Mouse (Mus musculus): ENCODE measurements at regions not wholly inside any gene's neighbourhood (a gene's known extent, or its start where the extent isn't known, plus 50 kb on each side); places are given as distances from the start of the nearest gene placed in this dataset.

DNA sequence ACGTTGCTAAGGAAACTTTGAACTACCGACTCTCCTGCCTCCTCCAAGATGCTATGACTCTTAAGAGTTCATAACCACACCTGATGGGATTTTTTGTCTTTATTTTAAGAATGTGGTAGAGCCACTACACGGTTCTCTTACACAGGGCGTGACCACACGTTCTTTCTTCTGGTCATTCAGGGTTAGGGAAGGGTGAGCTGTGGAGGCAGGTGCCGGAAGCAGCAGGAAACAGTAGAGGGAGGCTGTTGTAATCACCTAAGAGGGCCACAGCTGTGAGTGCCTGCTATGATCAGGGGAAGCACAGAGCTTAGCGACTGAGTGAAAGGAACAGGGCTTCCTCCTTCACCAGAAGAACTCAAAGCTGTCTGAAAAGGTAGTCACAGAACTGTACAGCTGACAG is 50.6 kb upstream of the Larp1 start:
- DNase-seq (ENCODE audit: low read depth, low spot score) = no peak

DNA sequence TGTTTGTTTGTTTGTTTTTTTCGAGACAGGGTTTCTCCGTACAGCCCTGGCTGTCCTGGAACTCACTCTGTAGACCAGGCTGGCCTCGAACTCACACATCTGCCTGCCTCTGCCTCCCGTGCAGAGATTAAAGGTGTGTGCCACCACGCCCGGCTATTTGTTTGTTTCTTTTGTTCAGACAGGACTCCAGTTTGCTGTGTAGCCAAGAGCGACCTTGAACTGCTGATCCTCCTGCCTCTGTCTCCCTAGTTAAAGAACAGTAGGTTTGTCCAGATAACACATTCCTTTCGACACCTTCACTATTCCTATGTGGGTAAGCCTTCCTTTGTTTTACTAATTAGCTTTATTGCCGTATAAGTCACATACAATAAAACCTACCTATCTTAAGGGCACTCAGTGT is 52.0 kb upstream of the Larp1 start:
- no peak for DNase-seq (ENCODE audit: low read depth, low spot score)

DNA sequence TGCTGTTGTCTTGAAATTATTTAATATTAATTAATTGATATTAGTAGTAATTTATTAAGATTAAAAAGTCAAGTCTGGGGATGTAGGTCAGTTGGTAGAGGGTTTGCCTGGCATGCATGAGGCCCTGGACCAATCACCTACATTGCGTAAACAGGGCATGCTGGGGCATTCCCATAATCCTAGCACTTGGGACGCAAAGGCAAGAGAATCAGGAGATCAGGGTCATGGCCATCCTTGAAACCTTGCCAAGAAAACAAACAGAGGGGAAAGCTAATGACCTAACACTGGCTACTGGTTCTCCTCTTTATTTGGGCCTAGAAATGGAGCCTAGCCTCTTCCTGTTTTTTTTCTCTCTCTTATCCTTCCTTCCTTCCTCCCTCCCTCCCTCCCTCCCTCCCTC is 52.8 kb upstream of the Larp1 start:
- DNase-seq (ENCODE audit: low read depth, low spot score) = no peak

DNA sequence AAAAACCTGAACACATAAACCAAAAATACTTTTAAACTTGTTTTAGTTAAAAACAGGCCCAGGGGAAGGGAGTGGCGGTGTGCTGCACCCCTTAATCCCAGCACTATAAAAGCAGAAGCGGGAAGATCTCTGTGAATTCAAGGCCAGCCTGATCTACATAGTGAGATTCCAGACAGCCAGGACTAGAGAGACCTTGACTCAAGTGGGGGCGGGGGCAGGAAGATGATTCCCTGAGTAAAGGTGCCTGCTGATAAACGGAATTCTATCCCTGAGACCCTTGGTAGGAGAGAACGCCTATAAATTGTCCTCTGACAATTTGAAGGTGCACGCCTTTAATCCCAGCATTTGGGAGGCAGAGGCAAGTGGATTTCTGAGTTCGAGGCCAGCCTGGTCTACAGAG is 53.4 kb upstream of the Larp1 start:
- no peak for DNase-seq (ENCODE audit: low read depth, low spot score)

DNA sequence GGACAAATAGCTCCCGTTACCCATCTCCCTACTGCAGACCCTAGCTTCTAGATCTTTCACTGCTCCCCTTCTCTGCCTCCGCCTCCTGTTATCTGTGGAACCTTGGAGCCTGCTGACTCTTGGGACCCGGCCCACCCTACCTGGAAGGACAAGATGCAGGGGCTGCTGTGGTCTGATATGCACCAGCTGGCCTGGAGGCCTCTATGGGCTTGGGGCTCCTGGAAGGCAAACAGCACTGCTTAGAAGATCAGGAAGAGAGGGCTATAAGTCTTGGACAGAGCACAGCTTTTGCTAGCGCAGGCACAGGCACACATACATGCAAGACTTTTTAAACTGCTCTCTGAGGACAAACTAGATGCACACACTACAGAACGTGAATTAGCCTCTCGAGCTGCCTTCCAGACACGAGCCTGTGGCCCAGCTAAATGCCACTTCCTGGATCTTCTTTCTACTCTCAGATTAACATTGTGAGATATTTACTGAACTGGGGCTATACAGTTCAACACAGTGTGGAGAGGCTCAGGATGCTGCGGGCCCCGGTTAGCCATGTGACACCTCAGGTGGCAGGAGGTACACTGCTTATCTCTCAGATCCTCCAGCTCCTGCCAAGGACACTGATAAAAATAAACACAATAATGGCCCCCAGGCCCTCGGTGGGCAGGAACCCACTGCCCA is 54.2 kb upstream of the Larp1 start:
- DNase-seq (ENCODE audit: low read depth, low spot score) = no peak

DNA sequence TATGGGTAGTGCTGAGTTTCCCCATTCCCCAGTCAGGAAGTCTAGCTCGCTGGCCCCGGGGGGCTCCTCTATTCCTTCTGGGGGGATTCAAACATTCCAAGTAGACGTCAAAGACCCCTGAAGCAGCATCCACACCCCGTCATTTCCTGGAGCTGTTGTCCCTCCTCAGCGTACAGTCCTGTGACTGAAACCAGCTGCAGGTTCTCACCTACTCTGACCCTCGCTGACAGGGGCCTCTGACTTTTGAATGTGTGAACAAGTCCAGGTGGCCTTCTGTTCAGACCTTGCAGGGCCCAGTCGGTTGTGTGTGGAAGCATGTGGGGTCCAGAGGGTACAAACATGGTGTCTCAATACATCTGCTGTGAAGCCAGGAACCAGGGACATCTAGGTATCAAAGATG is 55.2 kb upstream of the Larp1 start:
- no peak for DNase-seq (ENCODE audit: low read depth, low spot score)

DNA sequence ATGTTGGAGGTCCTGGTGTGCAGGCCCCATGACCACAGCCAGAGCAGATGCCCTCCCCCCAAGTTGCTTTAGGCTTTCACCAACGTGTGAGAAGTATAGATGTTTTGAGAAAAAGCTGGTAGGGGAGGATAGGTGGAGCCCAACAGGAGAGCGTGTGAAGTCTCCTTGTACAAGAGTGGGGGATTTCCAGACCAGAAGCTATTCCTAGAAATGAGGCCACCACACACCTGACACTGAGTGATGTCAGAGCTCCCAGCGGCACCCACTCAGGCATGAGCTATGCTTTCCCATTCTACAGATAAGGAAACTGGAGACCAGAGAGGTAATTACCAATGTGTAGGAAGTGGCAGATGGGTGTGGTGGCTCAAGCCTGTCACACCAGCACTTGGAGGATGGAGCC is 56.2 kb upstream of the Larp1 start:
- DNase-seq (ENCODE audit: low read depth, low spot score) = no peak

DNA sequence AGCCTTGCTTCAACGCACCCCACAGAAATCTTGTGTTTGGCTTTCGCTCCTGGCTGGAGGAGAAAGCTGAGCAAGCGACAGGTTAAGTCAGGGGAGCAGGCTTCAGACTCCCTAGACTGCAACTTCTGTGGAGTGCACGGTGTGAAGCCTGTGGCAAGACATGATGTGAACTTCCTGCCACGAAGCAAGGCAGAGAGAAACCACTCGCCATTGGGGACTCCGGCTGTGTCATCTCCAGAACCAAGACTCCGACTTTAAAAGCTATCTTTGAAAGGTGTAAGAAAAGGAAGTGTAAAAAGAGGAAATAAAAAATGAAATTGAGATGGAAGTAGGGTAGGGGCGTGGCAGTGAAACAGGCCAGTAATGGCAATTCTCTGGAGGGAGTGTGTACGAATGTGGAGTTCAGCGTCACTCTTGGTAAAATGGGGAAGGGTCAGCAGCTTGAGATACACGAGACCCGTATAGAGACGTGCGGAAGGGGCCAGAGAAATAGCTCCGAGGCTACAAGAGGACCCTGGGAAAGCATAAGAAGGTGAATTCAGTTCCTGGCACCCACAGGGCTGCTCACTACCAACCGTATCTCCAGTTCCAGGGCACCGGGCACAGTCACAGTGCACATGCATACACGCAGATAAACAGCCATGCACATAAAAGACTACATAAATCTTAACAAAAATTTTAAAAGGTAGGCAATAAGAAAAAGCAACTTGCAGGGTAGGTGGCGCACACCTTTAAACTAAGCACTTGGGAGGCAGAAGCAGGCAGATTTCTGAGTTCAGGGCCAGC is 57.1 kb upstream of the Larp1 start:
- DNase-seq (ENCODE audit: low read depth, low spot score) = no peak

DNA sequence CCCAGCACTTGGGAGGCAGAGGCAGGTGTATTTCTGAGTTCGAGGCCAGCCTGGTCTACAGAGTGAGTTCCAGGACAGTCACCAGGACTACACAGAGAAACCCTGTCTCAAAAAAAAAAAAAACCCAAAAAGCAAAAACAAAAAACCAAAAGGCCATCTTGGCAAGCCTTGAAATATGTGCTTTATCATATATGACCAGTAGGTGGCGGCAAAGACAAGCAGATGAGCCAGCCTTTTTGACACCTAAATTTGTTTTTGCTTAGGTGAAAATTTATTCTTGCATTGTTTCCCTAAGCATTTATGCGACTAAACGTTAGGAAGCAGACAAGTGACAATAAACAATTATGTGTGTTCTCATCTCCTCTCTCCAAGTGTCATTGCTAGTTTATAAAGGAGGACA is 57.9 kb upstream of the Larp1 start:
- peak; percentile 48 for DNase-seq (ENCODE audit: low read depth, low spot score)

DNA sequence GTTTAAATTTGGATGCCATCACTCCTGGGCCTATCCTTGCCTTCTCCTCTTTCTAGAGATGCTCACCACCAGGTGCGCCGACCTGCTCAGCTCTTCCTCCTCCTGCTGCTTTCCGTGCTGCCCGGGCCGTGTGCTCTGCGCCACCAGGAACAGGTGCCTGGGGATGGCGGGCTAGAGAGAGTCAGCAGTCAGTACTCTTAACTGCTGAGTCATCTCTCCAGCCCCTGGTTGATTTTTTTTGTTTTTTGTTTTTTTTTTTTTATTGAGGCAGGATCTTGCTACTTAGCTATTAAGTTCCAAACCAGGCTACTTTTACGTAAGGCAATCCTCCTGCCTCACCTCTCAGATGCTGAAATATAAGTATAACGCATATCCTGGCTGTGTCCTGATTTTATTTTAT is 59.8 kb upstream of the Larp1 start:
- no peak for DNase-seq (ENCODE audit: low read depth, low spot score)

DNA sequence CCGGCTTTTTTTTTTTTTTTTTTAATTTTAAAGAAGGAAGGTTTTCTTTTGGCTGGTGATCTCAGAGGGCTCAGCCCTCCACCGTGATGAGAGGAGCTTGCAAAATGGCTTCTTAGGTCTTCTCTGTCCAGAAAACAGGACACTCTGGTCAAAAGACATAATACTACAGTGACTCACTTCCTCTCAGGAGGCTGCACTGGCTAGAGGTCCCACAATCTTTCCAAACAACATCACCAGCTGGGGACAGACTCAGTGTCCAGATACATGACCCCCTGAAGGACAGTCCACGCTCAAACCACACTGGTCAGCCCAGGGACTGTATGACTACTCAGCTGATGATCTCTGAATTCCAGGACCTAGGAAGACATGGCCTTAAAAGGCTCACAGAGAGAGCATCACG is 61.5 kb upstream of the Larp1 start:
- no peak for DNase-seq (ENCODE audit: low read depth, low spot score)

DNA sequence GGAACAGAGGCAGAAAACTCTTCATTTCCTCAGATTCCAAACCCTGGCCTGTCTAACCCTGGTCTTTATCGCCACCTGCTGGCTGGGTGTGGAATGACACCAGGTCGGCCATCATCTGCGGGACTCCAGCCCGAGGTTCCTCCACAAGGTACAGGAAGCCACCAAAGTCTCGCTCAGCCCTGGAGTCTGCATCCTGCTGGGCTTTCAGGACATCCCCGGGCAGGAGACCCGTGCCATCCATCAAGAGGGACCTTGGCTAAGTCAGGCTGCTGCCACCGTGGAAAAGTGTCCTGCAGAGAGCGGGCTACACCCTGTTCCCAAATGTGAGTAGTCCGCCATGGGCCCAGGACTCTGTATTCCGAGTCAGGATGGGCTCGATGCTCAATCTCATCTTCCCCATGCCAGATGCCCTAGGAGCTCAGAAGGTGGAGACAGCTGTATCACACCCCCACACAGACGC is 74.4 kb upstream of the Larp1 start:
- DNase-seq (ENCODE audit: low read depth, low spot score) = peak; percentile 77

DNA sequence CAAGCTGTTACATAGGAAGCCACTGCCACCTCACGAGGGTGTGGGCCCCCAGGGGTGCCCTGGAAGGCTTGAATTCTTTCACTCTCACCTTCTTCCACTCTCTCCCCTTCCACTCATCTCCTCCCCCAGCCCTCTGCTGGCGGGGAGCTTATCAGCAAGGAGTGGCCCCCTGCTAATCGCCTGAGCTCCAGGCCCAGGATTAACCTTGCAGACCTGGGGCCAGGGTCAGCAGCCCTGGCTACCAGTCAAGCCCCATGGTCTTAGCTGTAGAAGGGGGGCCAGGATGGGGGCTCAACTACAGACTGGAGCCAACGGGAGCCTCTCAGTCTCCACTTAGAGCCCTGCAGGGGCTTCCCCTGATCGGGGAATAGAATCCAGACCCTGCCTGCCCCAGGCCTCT is 75.8 kb upstream of the Larp1 start:
- peak; percentile 59 for DNase-seq (ENCODE audit: low read depth, low spot score)

DNA sequence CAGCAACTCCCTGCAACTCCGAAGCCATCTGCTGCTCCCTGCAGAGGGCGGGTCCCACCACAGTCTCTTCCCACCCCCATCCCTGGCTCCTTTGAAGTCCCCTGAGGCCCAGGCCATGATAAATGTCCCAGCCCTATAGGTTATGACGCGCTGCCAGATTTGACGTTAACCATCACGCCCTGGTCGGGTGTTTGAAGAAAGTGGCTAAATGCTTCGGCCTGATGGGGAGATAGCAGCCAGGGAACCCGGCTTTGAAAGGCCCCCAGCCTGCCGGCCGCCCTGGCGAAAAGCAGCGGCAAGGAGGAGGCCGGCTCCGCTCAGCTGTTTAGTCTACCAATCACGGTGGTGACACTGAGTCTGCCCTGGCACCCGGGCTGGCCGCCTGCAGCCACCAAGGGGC is 79.4 kb upstream of the Larp1 start:
- no peak for DNase-seq (ENCODE audit: low read depth, low spot score)

DNA sequence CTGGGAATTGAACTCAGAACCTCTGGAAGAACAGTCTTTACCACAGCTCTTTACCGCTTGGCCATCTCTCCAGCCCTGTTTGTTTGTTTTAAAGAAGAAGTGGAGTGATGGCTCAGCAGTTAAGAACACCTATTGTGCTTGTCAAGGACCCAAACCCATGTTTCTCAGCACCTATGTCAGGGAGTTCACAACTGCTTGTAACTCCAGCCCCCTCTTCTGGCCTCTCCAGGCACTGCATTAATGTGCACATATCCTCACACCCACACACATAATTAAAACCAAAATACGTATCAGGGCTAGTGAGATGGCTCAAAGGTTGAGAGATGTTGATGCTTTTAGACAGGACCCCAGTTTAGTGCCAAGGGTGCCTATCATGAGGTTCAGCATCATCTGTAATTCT is 87.6 kb upstream of the Hand1 start:
- no peak for DNase-seq (ENCODE audit: low read depth, low spot score)

DNA sequence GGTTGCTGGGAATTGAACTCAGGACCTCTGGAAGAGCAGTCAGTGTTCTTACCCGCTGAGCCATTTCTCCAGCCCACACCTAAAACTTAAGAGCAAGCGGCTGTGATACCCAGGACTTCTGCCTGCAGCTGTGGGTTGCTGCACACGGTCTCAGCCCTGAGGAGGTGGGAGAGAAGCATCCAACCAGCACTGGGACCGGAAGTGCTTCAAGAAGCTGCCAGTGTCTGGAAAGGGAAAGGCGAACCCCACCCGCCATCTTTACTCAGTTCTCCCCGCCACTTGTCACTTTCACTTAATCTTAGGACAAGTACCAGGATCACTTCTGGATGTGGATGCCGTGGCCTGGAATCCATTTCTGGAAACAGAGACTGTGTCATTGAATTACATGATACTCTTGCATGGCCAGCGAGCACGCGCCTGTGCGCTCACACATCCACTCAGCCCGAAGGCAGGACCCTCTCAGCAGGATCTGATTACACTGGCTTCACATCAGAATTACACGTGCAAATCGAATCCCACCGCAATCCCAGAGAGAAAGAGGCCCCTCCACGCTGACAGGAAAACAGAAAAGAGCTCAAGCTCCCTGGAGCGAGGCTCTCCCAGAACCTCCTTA is 85.9 kb upstream of the Hand1 start:
- DNase-seq (ENCODE audit: low read depth, low spot score) = no peak

DNA sequence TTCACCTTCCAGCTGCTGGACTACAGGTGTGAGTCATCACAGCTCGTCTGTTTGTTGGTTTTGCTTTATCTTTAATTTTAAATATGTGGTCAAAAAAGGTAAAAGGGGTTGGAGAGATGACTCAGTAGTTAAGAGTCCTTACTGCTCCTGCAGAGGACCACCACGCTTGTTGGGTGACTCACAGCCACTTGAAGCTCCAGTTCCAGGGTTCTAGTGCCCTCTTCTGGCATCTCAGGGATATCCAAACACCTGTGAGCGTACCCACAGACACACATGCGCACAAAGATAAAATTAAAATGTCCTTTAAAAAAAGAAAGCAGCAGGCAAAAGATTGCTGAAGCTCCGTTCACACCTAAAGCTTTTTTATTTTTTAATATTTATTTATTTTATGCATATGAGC is 85.4 kb upstream of the Hand1 start:
- no peak for DNase-seq (ENCODE audit: low read depth, low spot score)

DNA sequence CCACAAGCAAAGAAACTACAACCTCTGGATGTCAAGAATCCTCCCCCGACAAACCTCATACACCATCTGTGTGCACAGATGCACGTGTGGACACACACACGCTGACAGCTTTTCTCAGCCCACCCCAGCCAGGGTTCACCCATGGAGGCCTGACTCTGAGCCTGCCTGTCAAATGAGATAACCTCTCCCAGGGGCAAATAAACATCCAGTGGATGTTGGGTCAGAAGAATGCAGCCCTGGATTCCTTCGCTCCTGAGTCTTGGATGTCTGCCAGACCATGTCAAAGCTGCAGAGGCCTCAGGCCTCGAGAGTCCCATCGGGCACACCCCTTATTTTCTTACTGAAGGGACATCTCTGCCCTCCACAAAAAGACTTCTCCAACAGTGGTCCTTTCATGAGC is 83.4 kb upstream of the Hand1 start:
- no peak for DNase-seq (ENCODE audit: low read depth, low spot score)

DNA sequence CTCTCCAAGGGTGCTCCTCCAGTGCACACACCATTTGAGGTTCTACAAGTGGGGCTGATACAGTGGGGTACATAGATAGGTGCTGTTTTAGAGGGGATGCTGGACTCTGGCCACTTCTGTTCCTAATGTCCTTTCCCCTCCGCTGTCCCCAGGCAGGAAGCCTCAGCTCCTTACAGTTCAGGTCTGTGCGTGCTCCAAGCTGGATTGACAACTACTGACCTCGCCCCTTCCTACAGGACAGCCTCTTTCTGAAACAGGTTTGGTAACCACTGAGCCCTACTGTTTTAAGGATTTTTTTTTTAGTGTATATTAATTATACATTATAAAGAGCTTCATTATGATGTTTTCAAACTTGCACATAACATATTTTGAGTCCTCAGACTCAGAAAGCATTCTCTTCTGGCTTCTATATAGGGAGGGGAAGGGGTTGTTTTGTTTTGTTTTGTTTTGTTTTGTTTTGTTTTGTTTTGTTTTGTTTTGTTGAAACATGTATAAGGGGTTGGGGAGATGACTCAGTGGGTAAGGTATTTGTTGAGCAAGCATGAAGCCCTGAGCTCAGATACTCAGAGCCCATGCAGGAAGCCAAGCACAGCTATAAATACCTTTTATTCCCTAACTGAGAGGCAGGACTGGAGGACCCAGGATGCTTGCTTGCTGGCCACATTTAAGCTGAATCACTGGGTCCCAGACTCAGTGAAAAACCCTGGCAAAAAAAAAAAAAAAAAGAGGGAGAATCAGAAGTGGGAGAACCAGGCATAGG is 81.4 kb upstream of the Hand1 start:
- no peak for DNase-seq (ENCODE audit: low read depth, low spot score)

DNA sequence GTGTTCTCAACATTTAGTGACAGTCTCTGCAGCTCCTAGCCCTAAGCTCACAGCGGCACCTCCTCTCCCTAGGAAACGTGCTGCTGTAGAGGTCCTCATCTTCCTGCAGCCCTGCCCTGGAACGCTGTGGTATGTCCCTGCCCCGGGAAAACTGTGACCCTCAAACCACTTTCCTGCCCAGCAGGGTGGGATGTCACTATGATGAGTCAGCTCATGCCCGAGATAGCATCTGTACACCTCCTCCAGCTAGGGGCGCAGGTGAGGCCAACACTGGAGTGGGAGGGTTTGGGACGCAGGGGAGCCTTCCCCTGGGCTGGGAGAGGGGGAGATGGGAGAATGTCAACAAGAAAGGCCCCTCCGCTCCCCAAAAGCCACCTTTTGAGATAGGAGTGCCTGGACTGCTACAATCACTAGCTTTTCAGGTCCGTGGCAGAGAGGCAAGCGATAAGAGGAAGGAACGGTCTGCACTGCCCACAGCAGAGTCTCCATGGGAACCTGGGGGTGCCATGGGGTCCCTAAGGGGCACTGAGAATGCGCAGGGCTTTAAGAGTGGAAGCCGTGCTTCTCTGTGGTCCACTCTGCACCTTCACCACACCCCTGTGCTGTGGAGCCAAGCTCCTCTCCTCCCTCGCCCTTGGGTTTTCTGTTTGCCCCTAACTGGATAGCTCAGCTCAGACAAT is 80.5 kb upstream of the Hand1 start:
- DNase-seq (ENCODE audit: low read depth, low spot score) = no peak

DNA sequence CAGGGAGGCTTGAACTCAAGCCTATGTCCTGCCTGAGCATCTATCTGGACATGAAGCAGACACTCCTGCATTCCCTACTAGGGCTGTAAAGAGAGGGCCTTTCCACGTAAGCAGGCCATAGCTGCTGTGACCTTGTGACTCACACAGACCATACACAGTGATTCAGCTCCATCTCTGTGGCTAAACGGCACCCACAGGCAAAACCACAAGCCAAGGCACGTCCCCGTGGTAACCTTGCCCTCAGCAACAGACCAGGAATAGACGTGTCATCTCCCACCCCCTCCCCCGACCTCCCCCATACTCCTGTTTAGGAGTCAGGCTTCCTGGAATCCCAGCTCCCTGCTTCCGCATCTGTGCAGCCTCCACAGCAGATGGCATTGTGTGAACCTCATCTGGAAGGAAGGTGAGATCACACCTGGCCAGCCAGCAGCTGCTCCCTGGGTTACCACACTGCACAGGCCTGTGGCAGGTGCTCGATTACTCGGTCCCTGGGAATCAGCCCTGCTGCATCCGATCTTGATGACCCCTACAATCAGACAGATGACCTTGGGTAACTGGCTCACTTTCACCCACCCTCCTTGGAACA is 79.2 kb upstream of the Hand1 start:
- DNase-seq (ENCODE audit: low read depth, low spot score) = no peak
